Mouse (Mus musculus): ENCODE results near the gene Spag9. TPM values are rescaled to one million over a fixed set of nuclear protein-coding genes. Genes with fewer than 3 reads are reported as not detected.

Spag9 gene
- polyA plus RNA-seq (2012; rRNA removed; ENCODE audit: low replicate concordance), result 8.8 and 10.5 TPM in 2 replicates

GRCm38 (mm10) chr11:93995720-93996305, at the start of gene Spag9:
Spag9 (plus strand) TSS chr11:93996091.

GRCm38 (mm10) chr11:93956159-93956558, 39.7 kb upstream of the Spag9 start, which contains the start of gene Nme2:
Nme2 (minus strand) TSS chr11:93956259.

GRCm38 (mm10) chr11:93968005-93968847, 27.7 kb upstream of the Spag9 start, which contains the start of the genes Gm20390 and Nme1:
Gm20390 (minus strand) TSS chr11:93968293.
Nme1 (minus strand) TSS chr11:93968521.

Other genes starting within 250 kb of the Spag9 start
- 1.4 and 3.1 TPM in 2 replicates for gene Utp18, start 110.3 kb upstream of the Spag9 start, polyA plus RNA-seq (2012; rRNA removed; ENCODE audit: low replicate concordance)
- gene Mbtd1, start 110.2 kb upstream of the Spag9 start, polyA plus RNA-seq (2012; rRNA removed; ENCODE audit: low replicate concordance), result 0.63 and 2.0 TPM in 2 replicates
- gene Nme2, start 39.8 kb upstream of the Spag9 start, polyA plus RNA-seq (2012; rRNA removed; ENCODE audit: low replicate concordance), result 132 and 134 TPM in 2 replicates
- 7.1 and 9.9 TPM in 2 replicates for gene Gm20390, start 27.8 kb upstream of the Spag9 start, polyA plus RNA-seq (2012; rRNA removed; ENCODE audit: low replicate concordance)
- gene Nme1, start 27.6 kb upstream of the Spag9 start, polyA plus RNA-seq (2012; rRNA removed; ENCODE audit: low replicate concordance), result 74.2 and 92.2 TPM in 2 replicates
- gene Tob1, start 215.4 kb downstream of the Spag9 start, polyA plus RNA-seq (2012; rRNA removed; ENCODE audit: low replicate concordance), result 136 and 216 TPM in 2 replicates
- gene Wfikkn2, start 249.9 kb downstream of the Spag9 start, polyA plus RNA-seq (2012; rRNA removed; ENCODE audit: low replicate concordance), result 0.59 and 0.75 TPM in 2 replicates

Data from duodenum, adult 2 months (tissue).